Mouse (Mus musculus) hindbrain, postnatal 0 days (tissue): Measurements from ENCODE around the gene Hmga1b. TPM values are rescaled to one million over a fixed set of nuclear protein-coding genes. Genes with fewer than 3 reads are reported as not detected.

Source experiments
- ATAC-seq: fragments of 200-750 bp; cut with Nextera tagmentation; 2 replicates; pipeline ENCODE4 v1.8.0; 2017; ENCODE audit warnings: mild to moderate bottlenecking, moderate TSS enrichment, moderate library complexity
- DNase-seq: peaks from one replicate; pipeline ENCODE4 v3.0.0-alpha.2; 2015; ENCODE audit warnings: low spot score
- H3K27ac ChIP-seq: fragments of 300-500 bp; sonication (generic); 2 replicates; pipeline ENCODE4 v1.5.1; 2014; ENCODE audit warnings: mild to moderate bottlenecking
- H3K27me3 ChIP-seq: fragments of 300-500 bp; sonication (generic); 2 replicates; pipeline ENCODE4 v1.6.1; 2014; ENCODE audit warnings: low read length, mixed read lengths; ENCODE audit not compliant: insufficient read depth
- H3K36me3 ChIP-seq: fragments of 300-500 bp; sonication (generic); 2 replicates; pipeline ENCODE4 v1.6.1; 2014; ENCODE audit warnings: low read length, mixed read lengths; ENCODE audit not compliant: insufficient read depth
- H3K4me1 ChIP-seq: fragments of 300-500 bp; sonication (generic); 2 replicates; pipeline ENCODE4 v1.6.1; 2014; ENCODE audit warnings: antibody characterized with exemption, low read length, mixed read lengths; ENCODE audit not compliant: insufficient read depth
- H3K4me2 ChIP-seq: fragments of 300-500 bp; sonication (generic); 2 replicates; pipeline ENCODE4 v1.6.1; 2014; ENCODE audit warnings: low read depth, mild to moderate bottlenecking, low read length, moderate library complexity, mixed read lengths
- H3K4me3 ChIP-seq: fragments of 300-500 bp; sonication (generic); 2 replicates; pipeline ENCODE4 v1.5.1; 2014; ENCODE audit warnings: low read length
- H3K9ac ChIP-seq: fragments of 300-500 bp; sonication (generic); replicated peaks from 2 replicates; pipeline ENCODE4 v1.6.1; 2014; ENCODE audit warnings: mild to moderate bottlenecking, low read length, moderate library complexity, mixed read lengths
- H3K9me3 ChIP-seq: fragments of 300-500 bp; sonication (generic); 2 replicates; pipeline ENCODE4 v1.6.1; 2016; ENCODE audit warnings: low read length, mixed read lengths
- CTCF ChIP-seq: IDR thresholded peaks from 2 replicates; pipeline ENCODE4 v1.5.1; 2016; ENCODE audit warnings: antibody characterized with exemption, control low read depth, low read depth
- WGBS: fragments of 180-500 bp; shearing (Covaris S2); extraction: QIAGEN DNeasy Blood & Tissue Kit; methylation state at CpG from one replicate; pipeline ENCODE4 v1.1.7; 2014; 5-methylcytosine and 5-hydroxymethylcytosine counted together
- polyA plus RNA-seq: library from polyadenylated mRNA; unstranded; fragments of >200 nt; fragmentation: Nextera tagmentation; extraction: Ambion mirVana; gene quantifications from 2 replicates; pipeline ENCODE4 v1.2.1, GENCODE M21; 2015
- total RNA-seq: library from RNA; depleted of rRNA; stranded (reverse); fragments of >200 nt; gene quantifications from 2 replicates; pipeline ENCODE4 v1.2.3, GENCODE M21; 2014; rRNA removed

Gene Hmga1b
- total and polyA plus RNA-seq, 2 experiments from 2014 or later = 0.42 to 1.9 TPM

GRCm38 (mm10) chr11:120804274-120804673 is 41.7 kb downstream of the Hmga1b start:
- DNase-seq (no peak), ATAC-seq (no peak)
- peaks cover 40% of the 10 kb centered on the region for H3K36me3 ChIP-seq
- H3K4me3 ChIP-seq = no peak overlapping the region
- H3K4me1 ChIP-seq = no peaks in the 10 kb centered on the region
- TF ChIP-seq CTCF = no peak
- no peak overlapping the region for H3K27ac ChIP-seq
- no peak overlapping the region for H3K9ac ChIP-seq
- WGBS = 78% methylated on average over 7 of the region's 7 CpGs
- H3K27me3 ChIP-seq = no peaks in the 10 kb centered on the region
- H3K4me2 ChIP-seq = no peak overlapping the region
- no peaks in the 10 kb centered on the region for H3K9me3 ChIP-seq

GRCm38 (mm10) chr11:120804769-120805168 is 42.2 kb downstream of the Hmga1b start:
- ATAC-seq (no peak), DNase-seq (no peak)
- H3K9ac ChIP-seq = no peak overlapping the region
- H3K27ac ChIP-seq = no peak overlapping the region
- H3K36me3 ChIP-seq = peaks cover 45% of the 10 kb centered on the region
- TF ChIP-seq CTCF = no peak
- H3K4me2 ChIP-seq = no peak overlapping the region
- H3K4me3 ChIP-seq = no peak overlapping the region
- no peaks in the 10 kb centered on the region for H3K9me3 ChIP-seq
- H3K4me1 ChIP-seq = no peaks in the 10 kb centered on the region
- 75% methylated on average over 4 of the region's 4 CpGs for WGBS
- H3K27me3 ChIP-seq = no peaks in the 10 kb centered on the region

- peaks cover 53% of the 10 kb centered on the region for H3K36me3 ChIP-seq
- H3K27me3 ChIP-seq = no peaks in the 10 kb centered on the region
- no peak for TF ChIP-seq CTCF
- no peak overlapping the region for H3K27ac ChIP-seq
- no peaks in the 10 kb centered on the region for H3K9me3 ChIP-seq
- H3K9ac ChIP-seq = no peak overlapping the region
- no peak overlapping the region for H3K4me2 ChIP-seq
- H3K4me1 ChIP-seq = no peaks in the 10 kb centered on the region
- DNase-seq = no peak
- no peak overlapping the region for H3K4me3 ChIP-seq
- WGBS = 86% methylated on average over 7 of the region's 7 CpGs
- no peak for ATAC-seq
Measured at GRCm38 (mm10) chr11:120805375-120806298, 43.0 kb downstream of the Hmga1b start.

DNA sequence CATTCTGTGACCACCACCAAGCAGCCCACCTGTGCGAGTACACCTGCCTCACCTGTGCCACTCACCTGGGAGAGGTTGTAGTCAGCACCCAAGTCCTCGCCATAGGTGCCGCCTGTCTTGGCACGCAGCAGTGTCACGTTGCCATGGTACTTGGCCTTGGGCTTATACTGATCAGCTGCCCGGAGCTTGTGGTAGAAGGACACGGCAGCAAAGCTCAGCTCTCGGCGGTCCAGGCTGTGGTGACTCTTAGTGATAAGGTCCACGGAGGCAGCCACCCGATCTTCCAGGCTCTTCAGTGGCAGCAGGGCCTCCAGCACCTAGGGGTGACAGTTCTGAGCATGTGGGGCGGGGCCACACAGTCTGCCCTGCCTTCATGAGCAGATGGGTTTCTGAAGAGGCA is 45.4 kb downstream of the Hmga1b start:
- no peaks in the 10 kb centered on the region for H3K9me3 ChIP-seq
- H3K4me3 ChIP-seq = no peak overlapping the region
- TF ChIP-seq CTCF = no peak
- ATAC-seq (no peak), DNase-seq (no peak)
- H3K4me1 ChIP-seq = no peaks in the 10 kb centered on the region
- no peak overlapping the region for H3K27ac ChIP-seq
- H3K36me3 ChIP-seq = peaks cover 77% of the 10 kb centered on the region
- no peaks in the 10 kb centered on the region for H3K27me3 ChIP-seq
- no peak overlapping the region for H3K4me2 ChIP-seq
- no peak overlapping the region for H3K9ac ChIP-seq
- 92% methylated on average over 12 of the region's 12 CpGs for WGBS

DNA sequence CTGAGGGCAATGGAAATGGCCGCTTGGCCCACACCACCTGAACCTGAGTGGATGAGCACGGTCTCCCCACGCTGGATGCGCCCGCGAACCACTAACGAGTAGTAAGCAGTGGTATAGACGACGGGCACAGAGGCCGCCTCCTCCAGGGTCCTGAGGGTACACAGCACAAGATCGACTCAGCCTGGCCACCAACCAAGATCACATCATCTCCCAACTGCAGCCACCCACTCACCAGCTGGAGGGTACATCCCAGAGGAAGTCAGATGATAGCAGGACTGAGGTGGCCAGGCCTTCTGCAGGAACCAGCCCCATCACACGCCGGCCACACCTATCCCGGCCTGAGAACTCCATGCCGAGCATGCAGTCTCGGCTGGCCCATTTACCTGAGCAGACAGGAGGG is 49.5 kb downstream of the Hmga1b start:
- no peaks in the 10 kb centered on the region for H3K4me1 ChIP-seq
- H3K9me3 ChIP-seq = no peaks in the 10 kb centered on the region
- no peak overlapping the region for H3K4me2 ChIP-seq
- DNase-seq (no peak), ATAC-seq (no peak)
- H3K9ac ChIP-seq = no peak overlapping the region
- no peak overlapping the region for H3K27ac ChIP-seq
- 96% methylated on average over 16 of the region's 16 CpGs for WGBS
- H3K27me3 ChIP-seq = no peaks in the 10 kb centered on the region
- no peak for TF ChIP-seq CTCF
- peaks cover 100% of the 10 kb centered on the region for H3K36me3 ChIP-seq
- no peak overlapping the region for H3K4me3 ChIP-seq

Other genes starting within 250 kb of the Hmga1b start
- 0.99 and 3.1 TPM in 2 replicates for gene Gcgr, start 232.1 kb upstream of the Hmga1b start, total RNA-seq
- 1.0 TPM in 2 replicates for gene Gcgr, start 232.1 kb upstream of the Hmga1b start, polyA plus RNA-seq
- gene Mcrip1, start 213.1 kb upstream of the Hmga1b start, total RNA-seq = 144 and 192 TPM in 2 replicates
- 250 and 257 TPM in 2 replicates for gene Mcrip1, start 213.1 kb upstream of the Hmga1b start, polyA plus RNA-seq
- not detected in 2 replicates for gene Ppp1r27, start 211.7 kb upstream of the Hmga1b start, total RNA-seq
- not detected in 2 replicates for gene Ppp1r27, start 211.7 kb upstream of the Hmga1b start, polyA plus RNA-seq
- gene P4hb, start 189.5 kb upstream of the Hmga1b start, total RNA-seq = 147 and 174 TPM in 2 replicates
- 222 TPM in 2 replicates for gene P4hb, start 189.5 kb upstream of the Hmga1b start, polyA plus RNA-seq
- gene Arhgdia, start 181.2 kb upstream of the Hmga1b start, total RNA-seq = 252 and 297 TPM in 2 replicates
- gene Arhgdia, start 181.2 kb upstream of the Hmga1b start, polyA plus RNA-seq = 403 and 425 TPM in 2 replicates
- 95.2 and 114 TPM in 2 replicates for gene Alyref, start 164.4 kb upstream of the Hmga1b start, total RNA-seq
- 185 and 189 TPM in 2 replicates for gene Alyref, start 164.4 kb upstream of the Hmga1b start, polyA plus RNA-seq
- gene Anapc11, start 164.4 kb upstream of the Hmga1b start, total RNA-seq = 38.0 and 39.6 TPM in 2 replicates
- gene Anapc11, start 164.4 kb upstream of the Hmga1b start, polyA plus RNA-seq = 198 and 200 TPM in 2 replicates
- gene Npb, start 154.3 kb upstream of the Hmga1b start, total RNA-seq = 0.78 TPM in 1 of 2 replicates, not detected in the other
- gene Npb, start 154.3 kb upstream of the Hmga1b start, polyA plus RNA-seq = 1.8 and 3.0 TPM in 2 replicates
- 120 and 142 TPM in 2 replicates for gene Pcyt2, start 144.9 kb upstream of the Hmga1b start, total RNA-seq
- gene Pcyt2, start 144.9 kb upstream of the Hmga1b start, polyA plus RNA-seq = 125 and 143 TPM in 2 replicates
- 30.8 and 32.8 TPM in 2 replicates for gene Sirt7, start 137.6 kb upstream of the Hmga1b start, total RNA-seq
- 32.3 and 38.3 TPM in 2 replicates for gene Sirt7, start 137.6 kb upstream of the Hmga1b start, polyA plus RNA-seq
- 35.9 and 39.3 TPM in 2 replicates for gene Mafg, start 129.2 kb upstream of the Hmga1b start, total RNA-seq
- gene Mafg, start 129.2 kb upstream of the Hmga1b start, polyA plus RNA-seq = 36.5 and 38.9 TPM in 2 replicates
- gene Pycr1, start 119.0 kb upstream of the Hmga1b start, total RNA-seq = 9.0 and 9.3 TPM in 2 replicates
- 13.2 and 13.8 TPM in 2 replicates for gene Pycr1, start 119.0 kb upstream of the Hmga1b start, polyA plus RNA-seq
- 1.4 and 1.5 TPM in 2 replicates for gene Myadml2, start 114.6 kb upstream of the Hmga1b start, total RNA-seq
- gene Myadml2, start 114.6 kb upstream of the Hmga1b start, polyA plus RNA-seq = 1.3 and 1.5 TPM in 2 replicates
- gene Notum, start 101.6 kb upstream of the Hmga1b start, total RNA-seq = 6.9 and 10.3 TPM in 2 replicates
- gene Notum, start 101.6 kb upstream of the Hmga1b start, polyA plus RNA-seq = 3.0 and 4.1 TPM in 2 replicates
- gene Aspscr1, start 89.8 kb upstream of the Hmga1b start, total RNA-seq = 105 and 130 TPM in 2 replicates
- gene Aspscr1, start 89.8 kb upstream of the Hmga1b start, polyA plus RNA-seq = 143 and 148 TPM in 2 replicates
- gene Cenpx, start 49.1 kb upstream of the Hmga1b start, total RNA-seq = 57.6 and 78.6 TPM in 2 replicates
- gene Cenpx, start 49.1 kb upstream of the Hmga1b start, polyA plus RNA-seq = 99.7 and 100 TPM in 2 replicates
- 35.4 and 49.1 TPM in 2 replicates for gene Lrrc45, start 48.9 kb upstream of the Hmga1b start, total RNA-seq
- 41.7 and 44.3 TPM in 2 replicates for gene Lrrc45, start 48.9 kb upstream of the Hmga1b start, polyA plus RNA-seq
- 669 and 698 TPM in 2 replicates for gene Rac3, start 41.3 kb upstream of the Hmga1b start, total RNA-seq
- gene Rac3, start 41.3 kb upstream of the Hmga1b start, polyA plus RNA-seq = 593 and 639 TPM in 2 replicates
- 16.1 and 17.6 TPM in 2 replicates for gene Dcxr, start 35.5 kb upstream of the Hmga1b start, total RNA-seq
- 20.2 and 21.3 TPM in 2 replicates for gene Dcxr, start 35.5 kb upstream of the Hmga1b start, polyA plus RNA-seq
- 4.7 and 6.1 TPM in 2 replicates for gene Cbr2, start 30.7 kb upstream of the Hmga1b start, total RNA-seq
- gene Cbr2, start 30.7 kb upstream of the Hmga1b start, polyA plus RNA-seq = 3.5 and 4.0 TPM in 2 replicates
- gene Rfng, start 21.4 kb downstream of the Hmga1b start, total RNA-seq = 93.6 and 97.0 TPM in 2 replicates
- gene Rfng, start 21.4 kb downstream of the Hmga1b start, polyA plus RNA-seq = 94.6 and 107 TPM in 2 replicates
- gene Gps1, start 21.5 kb downstream of the Hmga1b start, total RNA-seq = 304 and 314 TPM in 2 replicates
- gene Gps1, start 21.5 kb downstream of the Hmga1b start, polyA plus RNA-seq = 234 and 242 TPM in 2 replicates
- gene Dus1l, start 33.6 kb downstream of the Hmga1b start, total RNA-seq = 36.3 and 48.5 TPM in 2 replicates
- gene Dus1l, start 33.6 kb downstream of the Hmga1b start, polyA plus RNA-seq = 40.4 and 42.2 TPM in 2 replicates
- 474 and 499 TPM in 2 replicates for gene Fasn, start 61.8 kb downstream of the Hmga1b start, total RNA-seq
- gene Fasn, start 61.8 kb downstream of the Hmga1b start, polyA plus RNA-seq = 48.9 and 54.4 TPM in 2 replicates
- 4.2 and 7.1 TPM in 2 replicates for gene Ccdc57, start 170.1 kb downstream of the Hmga1b start, total RNA-seq
- 4.8 and 5.6 TPM in 2 replicates for gene Ccdc57, start 170.1 kb downstream of the Hmga1b start, polyA plus RNA-seq
- 22.9 and 24.9 TPM in 2 replicates for gene Slc16a3, start 185.7 kb downstream of the Hmga1b start, total RNA-seq
- 6.4 and 7.8 TPM in 2 replicates for gene Slc16a3, start 185.7 kb downstream of the Hmga1b start, polyA plus RNA-seq
- 95.2 and 100 TPM in 2 replicates for gene Csnk1d, start 228.5 kb downstream of the Hmga1b start, total RNA-seq
- 97.7 and 102 TPM in 2 replicates for gene Csnk1d, start 228.5 kb downstream of the Hmga1b start, polyA plus RNA-seq